Mouse (Mus musculus): Measurements from ENCODE around the gene Mcm2. TPM values are rescaled to one million over a fixed set of nuclear protein-coding genes. Genes with fewer than 3 reads are reported as not detected.

Gene Mcm2
- total and polyA plus RNA-seq, 2 experiments from 2014 or later: 14.1 to 19.3 TPM

- ATAC-seq: peak; percentile 58
- peaks cover 14% of the 10 kb centered on the region for H3K4me1 ChIP-seq (ENCODE audit: insufficient read depth)
- H3K27ac ChIP-seq (ENCODE audit: low read depth, low read length): no peak overlapping the region
- H3K27me3 ChIP-seq (ENCODE audit: insufficient read depth, low read length): no peaks in the 10 kb centered on the region
- H3K36me3 ChIP-seq (ENCODE audit: insufficient read depth): no peaks in the 10 kb centered on the region
- peak; percentile 89 for DNase-seq
- no peak overlapping the region for H3K4me2 ChIP-seq (ENCODE audit: low read depth)
- H3K9me3 ChIP-seq (ENCODE audit: low read length): no peaks in the 10 kb centered on the region
- no peak overlapping the region for H3K9ac ChIP-seq
- H3K4me3 ChIP-seq (ENCODE audit: low read depth, low read length): no peak overlapping the region
- WGBS: 15% methylated on average over 2 of the region's 2 CpGs
- TF ChIP-seq CTCF (IDR thresholded peaks at IDR 0.05; ENCODE audit: low read depth): peak; percentile 99
These were observed 29.0 kb upstream of the Mcm2 start for GRCm38 (mm10) chr6:88927595-88927994.

- Histone ChIP-seq H3K4me1 (ENCODE audit: insufficient read depth) (peaks cover 14% of the 10 kb centered on the region), H3K27ac (ENCODE audit: low read depth, low read length) (no peak overlapping the region), H3K4me2 (ENCODE audit: low read depth) (no peak overlapping the region), H3K4me3 (ENCODE audit: low read depth, low read length) (no peak overlapping the region), H3K27me3 (ENCODE audit: insufficient read depth, low read length) (no peaks in the 10 kb centered on the region), H3K9ac (no peak overlapping the region), H3K36me3 (ENCODE audit: insufficient read depth) (no peaks in the 10 kb centered on the region), H3K9me3 (ENCODE audit: low read length) (no peaks in the 10 kb centered on the region)
- no peak for TF ChIP-seq CTCF (IDR thresholded peaks at IDR 0.05; ENCODE audit: low read depth)
- ATAC-seq (no peak), DNase-seq (no peak)
- WGBS: 63% methylated on average over 3 of the region's 3 CpGs
These were observed 28.3 kb upstream of the Mcm2 start for GRCm38 (mm10) chr6:88926870-88927269.

- Histone ChIP-seq H3K27me3 (ENCODE audit: insufficient read depth, low read length) (no peaks in the 10 kb centered on the region), H3K36me3 (ENCODE audit: insufficient read depth) (no peaks in the 10 kb centered on the region), H3K4me1 (ENCODE audit: insufficient read depth) (peaks cover 14% of the 10 kb centered on the region), H3K9ac (no peak overlapping the region), H3K9me3 (ENCODE audit: low read length) (no peaks in the 10 kb centered on the region), H3K4me2 (ENCODE audit: low read depth) (no peak overlapping the region), H3K27ac (ENCODE audit: low read depth, low read length) (peak overlapping the region; percentile 62), H3K4me3 (ENCODE audit: low read depth, low read length) (no peak overlapping the region)
- ATAC-seq (peak; percentile 46), DNase-seq (no peak)
- WGBS: 14% methylated on average over 4 of the region's 4 CpGs
- no peak for TF ChIP-seq CTCF (IDR thresholded peaks at IDR 0.05; ENCODE audit: low read depth)
These were observed 27.1 kb upstream of the Mcm2 start for GRCm38 (mm10) chr6:88925640-88926205.

- TF ChIP-seq CTCF (IDR thresholded peaks at IDR 0.05; ENCODE audit: low read depth): no peak
- no peak overlapping the region for H3K4me2 ChIP-seq (ENCODE audit: low read depth)
- peaks cover 14% of the 10 kb centered on the region for H3K4me1 ChIP-seq (ENCODE audit: insufficient read depth)
- no peak overlapping the region for H3K4me3 ChIP-seq (ENCODE audit: low read depth, low read length)
- peak overlapping the region; percentile 62; the same call in 1 of the 2 replicates for H3K27ac ChIP-seq (ENCODE audit: low read depth, low read length)
- peak; percentile 57; the same call in 1 of the 2 replicates for ATAC-seq
- H3K9me3 ChIP-seq (ENCODE audit: low read length): no peaks in the 10 kb centered on the region
- no peak overlapping the region for H3K9ac ChIP-seq
- H3K27me3 ChIP-seq (ENCODE audit: insufficient read depth, low read length): no peaks in the 10 kb centered on the region
- WGBS: 9% methylated on average over 5 of the region's 5 CpGs
- peak; percentile 55 for DNase-seq
- H3K36me3 ChIP-seq (ENCODE audit: insufficient read depth): no peaks in the 10 kb centered on the region
These were observed 26.1 kb upstream of the Mcm2 start for GRCm38 (mm10) chr6:88924502-88925275.

- 69% methylated on average over 8 of the region's 8 CpGs for whole genome bisulfite sequencing
- H3K27ac ChIP-seq (ENCODE audit: low read depth, low read length): no peak overlapping the region
- no peak overlapping the region for H3K9ac ChIP-seq
- TF ChIP-seq CTCF (IDR thresholded peaks at IDR 0.05; ENCODE audit: low read depth): no peak
- no peak overlapping the region for H3K4me2 ChIP-seq (ENCODE audit: low read depth)
- H3K36me3 ChIP-seq (ENCODE audit: insufficient read depth): no peaks in the 10 kb centered on the region
- H3K4me1 ChIP-seq (ENCODE audit: insufficient read depth): no peaks in the 10 kb centered on the region
- H3K4me3 ChIP-seq (ENCODE audit: low read depth, low read length): no peak overlapping the region
- H3K27me3 ChIP-seq (ENCODE audit: insufficient read depth, low read length): no peaks in the 10 kb centered on the region
- DNase-seq (no peak), ATAC-seq (no peak)
- no peaks in the 10 kb centered on the region for H3K9me3 ChIP-seq (ENCODE audit: low read length)
These were observed 20.2 kb upstream of the Mcm2 start for GRCm38 (mm10) chr6:88918802-88919201.

DNA sequence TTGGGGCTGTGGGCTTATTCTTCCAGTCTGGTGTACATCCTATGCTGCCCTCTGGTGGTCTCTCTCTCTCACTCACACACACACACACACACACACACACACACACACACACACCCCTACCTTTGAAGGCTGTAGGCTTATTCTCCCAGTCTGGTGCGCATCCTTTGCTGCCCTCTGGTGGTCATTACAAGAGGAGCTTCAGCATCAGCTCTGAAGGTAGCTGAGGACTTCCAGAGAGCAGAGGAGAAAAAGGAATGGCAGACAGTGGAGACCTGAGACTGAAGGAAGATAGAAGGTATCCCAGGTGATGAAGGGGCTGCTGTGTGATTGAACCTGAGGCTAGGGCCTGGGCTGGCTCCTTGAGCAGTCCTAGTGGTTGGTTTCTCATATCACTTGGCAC is 17.6 kb upstream of the Mcm2 start:
- H3K4me2 ChIP-seq (ENCODE audit: low read depth): no peak overlapping the region
- 64% methylated on average over 1 of the region's 1 CpGs for WGBS
- H3K27me3 ChIP-seq (ENCODE audit: insufficient read depth, low read length): no peaks in the 10 kb centered on the region
- no peak overlapping the region for H3K4me3 ChIP-seq (ENCODE audit: low read depth, low read length)
- H3K27ac ChIP-seq (ENCODE audit: low read depth, low read length): no peak overlapping the region
- DNase-seq (peak; percentile 52), ATAC-seq (peak; percentile 30)
- peaks cover 1% of the 10 kb centered on the region; the same call in 1 of the 2 replicates for H3K36me3 ChIP-seq (ENCODE audit: insufficient read depth)
- H3K9ac ChIP-seq: no peak overlapping the region
- TF ChIP-seq CTCF (IDR thresholded peaks at IDR 0.05; ENCODE audit: low read depth): peak; percentile 83
- H3K9me3 ChIP-seq (ENCODE audit: low read length): no peaks in the 10 kb centered on the region
- H3K4me1 ChIP-seq (ENCODE audit: insufficient read depth): no peaks in the 10 kb centered on the region

- Histone ChIP-seq H3K9me3 (ENCODE audit: low read length) (no peaks in the 10 kb centered on the region), H3K36me3 (ENCODE audit: insufficient read depth) (peaks cover 7% of the 10 kb centered on the region; the same call in 1 of the 2 replicates), H3K4me1 (ENCODE audit: insufficient read depth) (no peaks in the 10 kb centered on the region), H3K9ac (no peak overlapping the region), H3K27me3 (ENCODE audit: insufficient read depth, low read length) (no peaks in the 10 kb centered on the region), H3K4me3 (ENCODE audit: low read depth, low read length) (no peak overlapping the region), H3K4me2 (ENCODE audit: low read depth) (no peak overlapping the region), H3K27ac (ENCODE audit: low read depth, low read length) (0 out of 2 replicates have a peak overlapping the region, but pooled peaks have one; percentile 45)
- DNase-seq: peak; percentile 71
- ATAC-seq: peak; percentile 44
- 67% methylated on average over 4 of the region's 4 CpGs for WGBS
- no peak for TF ChIP-seq CTCF (IDR thresholded peaks at IDR 0.05; ENCODE audit: low read depth)
These were observed 16.9 kb upstream of the Mcm2 start for GRCm38 (mm10) chr6:88915510-88915909.
